Mouse (Mus musculus) forebrain, postnatal 0 days (tissue): ENCODE results near the gene Exoc8. TPM values are rescaled to one million over a fixed set of nuclear protein-coding genes. Genes with fewer than 3 reads are reported as not detected.

ENCODE experiments used
- ATAC-seq: fragments of 200-750 bp; cut with Nextera tagmentation; 2 replicates; pipeline ENCODE4 v1.8.0; 2017; ENCODE audit warnings: mild to moderate bottlenecking, moderate library complexity
- DNase-seq: peaks from one replicate; pipeline ENCODE4 v3.0.0-alpha.2; 2015
- H3K27ac ChIP-seq: fragments of 300-500 bp; sonication (generic); 2 replicates; pipeline ENCODE4 v1.5.1; 2014; ENCODE audit warnings: low read depth, mild to moderate bottlenecking, antibody characterized with exemption, low read length, moderate library complexity, mixed read lengths
- H3K27me3 ChIP-seq: fragments of 300-500 bp; sonication (generic); 2 replicates; pipeline ENCODE4 v1.6.1; 2014; ENCODE audit warnings: mild to moderate bottlenecking, low read length, mixed read lengths; ENCODE audit not compliant: insufficient read depth
- H3K36me3 ChIP-seq: fragments of 300-500 bp; sonication (generic); 2 replicates; pipeline ENCODE4 v1.6.1; 2014; ENCODE audit warnings: mild to moderate bottlenecking, moderate library complexity; ENCODE audit not compliant: insufficient read depth
- H3K4me1 ChIP-seq: fragments of 300-500 bp; sonication (generic); 2 replicates; pipeline ENCODE4 v1.6.1; 2014; ENCODE audit warnings: antibody characterized with exemption; ENCODE audit not compliant: insufficient read depth
- H3K4me2 ChIP-seq: fragments of 300-500 bp; sonication (generic); 2 replicates; pipeline ENCODE4 v1.6.1; 2014; ENCODE audit warnings: low read depth, mild to moderate bottlenecking, moderate library complexity
- H3K4me3 ChIP-seq: fragments of 300-500 bp; sonication (generic); 2 replicates; pipeline ENCODE4 v1.5.1; 2014; ENCODE audit warnings: low read depth, low read length, mixed read lengths
- H3K9ac ChIP-seq: fragments of 300-500 bp; sonication (generic); 2 replicates; pipeline ENCODE4 v1.6.1; 2014; ENCODE audit warnings: mild to moderate bottlenecking
- H3K9me3 ChIP-seq: fragments of 300-500 bp; sonication (generic); 2 replicates; pipeline ENCODE4 v1.6.1; 2016; ENCODE audit warnings: low read length
- CTCF ChIP-seq: sonication (generic); IDR thresholded peaks from 2 replicates; pipeline ENCODE4 v1.5.1; 2016; ENCODE audit warnings: antibody characterized with exemption, control low read depth, low read depth
- WGBS: fragments of 180-500 bp; shearing (Covaris S2); extraction: QIAGEN DNeasy Blood & Tissue Kit; methylation state at CpG from one replicate; pipeline ENCODE4 v1.1.7; 2014; 5-methylcytosine and 5-hydroxymethylcytosine counted together
- polyA plus RNA-seq: library from polyadenylated mRNA; unstranded; fragments of >200 nt; fragmentation: Nextera tagmentation; extraction: Ambion mirVana; gene quantifications from 2 replicates; pipeline ENCODE4 v1.2.1, GENCODE M21; 2015
- total RNA-seq: library from RNA; depleted of rRNA; stranded (reverse); fragments of >200 nt; gene quantifications from 2 replicates; pipeline ENCODE4 v1.2.3, GENCODE M21; 2014

The Exoc8 gene
- total and polyA plus RNA-seq, 2 experiments from 2014 or later, result 9.9 to 33.9 TPM

GRCm38 (mm10) chr8:124921369-124922279 is 24.1 kb upstream of the Exoc8 start:
- ATAC-seq, result no peak
- H3K27me3 ChIP-seq, result no peaks in the 10 kb centered on the region
- no peak for DNase-seq
- no peaks in the 10 kb centered on the region; the same call in 1 of the 2 replicates for H3K36me3 ChIP-seq
- H3K4me3 ChIP-seq, result no peak overlapping the region
- H3K27ac ChIP-seq, result no peak overlapping the region
- H3K9ac ChIP-seq, result no peak overlapping the region
- no peak for TF ChIP-seq CTCF
- H3K9me3 ChIP-seq, result no peaks in the 10 kb centered on the region
- H3K4me1 ChIP-seq, result no peaks in the 10 kb centered on the region
- no peak overlapping the region for H3K4me2 ChIP-seq
- 85% methylated on average over 18 of the region's 18 CpGs for WGBS

GRCm38 (mm10) chr8:124917741-124918484 is 20.4 kb upstream of the Exoc8 start:
- Histone ChIP-seq H3K36me3 (peaks cover 20% of the 10 kb centered on the region), H3K4me3 (no peak overlapping the region), H3K27ac (no peak overlapping the region), H3K4me2 (no peak overlapping the region), H3K27me3 (no peaks in the 10 kb centered on the region), H3K4me1 (no peaks in the 10 kb centered on the region), H3K9me3 (no peaks in the 10 kb centered on the region), H3K9ac (no peak overlapping the region)
- ATAC-seq (no peak), DNase-seq (no peak)
- no peak for TF ChIP-seq CTCF
- 68% methylated on average over 18 of the region's 18 CpGs for WGBS

- H3K27me3 ChIP-seq, result no peaks in the 10 kb centered on the region
- ATAC-seq (no peak), DNase-seq (no peak)
- H3K4me3 ChIP-seq, result no peak overlapping the region
- H3K9ac ChIP-seq, result no peak overlapping the region
- no peak for TF ChIP-seq CTCF
- H3K36me3 ChIP-seq, result peaks cover 50% of the 10 kb centered on the region
- WGBS, result 99% methylated on average over 5 of the region's 5 CpGs
- H3K9me3 ChIP-seq, result no peaks in the 10 kb centered on the region
- no peaks in the 10 kb centered on the region for H3K4me1 ChIP-seq
- no peak overlapping the region for H3K27ac ChIP-seq
- H3K4me2 ChIP-seq, result no peak overlapping the region
These were observed 16.6 kb upstream of the Exoc8 start for GRCm38 (mm10) chr8:124914061-124914460.

GRCm38 (mm10) chr8:124911938-124912872 is 14.7 kb upstream of the Exoc8 start:
- DNase-seq (no peak), ATAC-seq (no peak)
- no peak overlapping the region for H3K9ac ChIP-seq
- H3K4me1 ChIP-seq, result no peaks in the 10 kb centered on the region
- H3K27ac ChIP-seq, result no peak overlapping the region
- no peak overlapping the region for H3K4me3 ChIP-seq
- H3K27me3 ChIP-seq, result no peaks in the 10 kb centered on the region
- no peaks in the 10 kb centered on the region for H3K9me3 ChIP-seq
- WGBS, result 84% methylated on average over 17 of the region's 17 CpGs
- TF ChIP-seq CTCF, result no peak
- peaks cover 67% of the 10 kb centered on the region for H3K36me3 ChIP-seq
- no peak overlapping the region for H3K4me2 ChIP-seq

- Histone ChIP-seq H3K27me3 (no peaks in the 10 kb centered on the region), H3K9ac (no peak overlapping the region), H3K36me3 (peaks cover 79% of the 10 kb centered on the region), H3K4me2 (no peak overlapping the region), H3K27ac (no peak overlapping the region), H3K9me3 (no peaks in the 10 kb centered on the region), H3K4me1 (no peaks in the 10 kb centered on the region), H3K4me3 (no peak overlapping the region)
- no peak for DNase-seq
- no peak for ATAC-seq
- no peak for TF ChIP-seq CTCF
- 84% methylated on average over 10 of the region's 10 CpGs for WGBS
These were observed 12.8 kb upstream of the Exoc8 start for GRCm38 (mm10) chr8:124910349-124910748.

- DNase-seq (no peak), ATAC-seq (no peak)
- H3K27me3 ChIP-seq, result no peaks in the 10 kb centered on the region
- no peak overlapping the region for H3K4me2 ChIP-seq
- H3K9ac ChIP-seq, result no peak overlapping the region
- H3K4me3 ChIP-seq, result no peak overlapping the region
- no peak for TF ChIP-seq CTCF
- H3K36me3 ChIP-seq, result peaks cover 76% of the 10 kb centered on the region
- H3K27ac ChIP-seq, result no peak overlapping the region
- H3K4me1 ChIP-seq, result no peaks in the 10 kb centered on the region
- no peaks in the 10 kb centered on the region for H3K9me3 ChIP-seq
- WGBS, result 95% methylated on average over 16 of the region's 16 CpGs
These were observed 12.4 kb upstream of the Exoc8 start for GRCm38 (mm10) chr8:124909936-124910335.
